Mouse (Mus musculus): Measurements from ENCODE around the gene Ctsl.

The Ctsl gene

DNA sequence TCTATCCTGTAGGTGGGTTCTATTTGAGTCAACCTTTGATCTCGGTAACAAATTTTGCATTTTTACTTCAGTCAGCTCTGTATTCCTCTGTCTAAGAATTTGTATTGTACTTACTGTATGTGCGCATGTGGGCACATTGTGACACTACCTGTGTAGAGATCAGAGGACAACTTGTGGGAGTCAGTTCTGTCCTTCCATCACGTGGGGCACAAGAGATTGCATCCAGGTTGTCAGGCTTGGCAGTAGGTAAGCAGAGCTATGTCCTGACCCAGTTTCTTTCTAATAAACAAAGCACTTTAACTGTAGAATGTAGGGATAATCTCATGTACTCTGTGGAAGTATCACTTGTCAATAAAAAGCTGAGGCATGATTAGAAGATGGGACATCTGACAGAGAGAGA is 56.6 kb downstream of the Ctsl start:
- in situ Hi-C loops (cut with MboI, MseI): loop anchor here (25.0 kb wide), 1 partner anchor 798 kb away; the partner anchor contains the start of gene Mfsd14b

GRCm38 (mm10) chr13:64312916-64313289 is 57.8 kb downstream of the Ctsl start:
- in situ Hi-C loops (cut with MboI, MseI): loop anchor here (25.0 kb wide), 1 partner anchor 799 kb away; the partner anchor contains the start of gene Mfsd14b

- in situ Hi-C loops (cut with MboI, MseI): loop anchor here (25.0 kb wide), 1 partner anchor 800 kb away; the partner anchor contains the start of gene Mfsd14b
Measured at GRCm38 (mm10) chr13:64312024-64312915, 58.4 kb downstream of the Ctsl start, which contains the start of gene Aaed1. Gene Aaed1 (minus strand): TSS chr13:64312710.

DNA sequence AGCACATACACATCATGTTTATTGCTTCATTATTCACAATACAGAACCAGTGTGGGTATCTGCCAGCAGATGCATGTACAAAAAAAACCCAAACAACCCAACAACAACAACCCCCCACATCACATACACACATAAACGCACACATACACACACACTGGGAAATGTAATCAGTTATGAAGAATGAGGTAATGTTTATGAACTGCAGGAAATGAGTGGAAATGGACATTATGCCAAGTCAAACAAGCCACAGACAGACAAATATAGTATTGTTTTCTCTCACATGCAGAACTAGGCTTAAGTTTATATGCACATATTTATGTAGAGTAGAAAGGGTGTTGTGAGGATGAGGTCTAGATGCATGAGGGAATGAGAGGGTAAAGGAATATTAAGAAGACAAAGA is 59.4 kb downstream of the Ctsl start:
- in situ Hi-C loops (cut with MboI, MseI): loop anchor here (25.0 kb wide), 1 partner anchor 801 kb away; the partner anchor contains the start of gene Mfsd14b

GRCm38 (mm10) chr13:64310585-64310984 is 60.1 kb downstream of the Ctsl start:
- in situ Hi-C loops (cut with MboI, MseI): loop anchor here (25.0 kb wide), 1 partner anchor 802 kb away; the partner anchor contains the start of gene Mfsd14b

- in situ Hi-C loops (cut with MboI, MseI): loop anchor here (5.0 to 25.0 kb wide), 3 partner anchors 63 to 802 kb away; partner anchors contain the start of gene Mfsd14b
Measured at GRCm38 (mm10) chr13:64309842-64310241, 60.8 kb downstream of the Ctsl start.
